8 mouse cellular contexts compared by ENCODE assay signal in genomic region chr2:73774786-73775682, GRCm38 (mm10). TPM values are rescaled to one million over a fixed set of nuclear protein-coding genes. Genes with fewer than 3 reads are reported as not detected.
A peak's percentile ranks its signal among the peaks of the same experiment; 100 is the strongest.
DNase-seq lines count a peak whose midpoint lies in the region; ATAC-seq and TF ChIP-seq lines count a peak whose summit lies in the region.

Gene Chn1, minus strand, starts transcription at chr2:73775346.

- ATAC-seq in embryonic facial prominence, embryonic 14.5 days (ENCODE audit: low read depth): peak; percentile 91
- peak; percentile 80 for ATAC-seq in heart, embryonic 13.5 days (ENCODE audit: extremely low read depth, insufficient number of reproducible peaks, low FRiP score, low TSS enrichment)

- H3ac ChIP-seq in myocyte (ENCODE audit: control insufficient read depth, insufficient read length): peak within 1 kb of the TSS; percentile 69

- no peaks in the 10 kb centered on the region for H3K9me3 ChIP-seq in embryonic facial prominence, embryonic 14.5 days (ENCODE audit: control insufficient read depth, low read length)
- H3K9me3 ChIP-seq in heart, embryonic 13.5 days: no peaks in the 10 kb centered on the region

- peaks cover 7% of the 10 kb centered on the region; the same call in 1 of the 2 replicates for H3K4me1 ChIP-seq in embryonic facial prominence, embryonic 14.5 days (ENCODE audit: control insufficient read depth, insufficient read depth, low read length)
- peaks cover 40% of the 10 kb centered on the region for H3K4me1 ChIP-seq in heart, embryonic 13.5 days
- peaks cover 2% of the 10 kb centered on the region; the same call in 1 of the 2 replicates for H3K4me1 ChIP-seq in liver, adult 2 months (ENCODE audit: control insufficient read depth, insufficient read depth, low read length)

- DNase-seq in urinary bladder, adult 2 months (ENCODE audit: low spot score): peak; percentile 51
- no peak for DNase-seq in urinary bladder, postnatal 10 days (ENCODE audit: low spot score)
- DNase-seq in embryonic facial prominence, embryonic 14.5 days (ENCODE audit: low spot score): peak; percentile 81
- DNase-seq in kidney, postnatal 10 days: peak; percentile 78
- no peak for DNase-seq in liver, adult 2 months (ENCODE audit: extremely low read depth, low read depth, low spot score)
- DNase-seq in testis, postnatal 14 days (ENCODE audit: low spot score): peak; percentile 86

- H3K36me3 ChIP-seq in embryonic facial prominence, embryonic 14.5 days (ENCODE audit: control insufficient read depth, insufficient read depth, low read length): no peaks in the 10 kb centered on the region
- no peaks in the 10 kb centered on the region for H3K36me3 ChIP-seq in heart, embryonic 13.5 days
- no peaks in the 10 kb centered on the region for H3K36me3 ChIP-seq in liver, adult 2 months (ENCODE audit: control insufficient read depth, insufficient read depth, low read length)
- no peaks in the 10 kb centered on the region for H3K36me3 ChIP-seq in myocyte (ENCODE audit: control insufficient read depth, insufficient read depth)

- H3K27ac ChIP-seq in embryonic facial prominence, embryonic 14.5 days (replicated peaks; ENCODE audit: low read depth, low read length): peak within 1 kb of the TSS; percentile 55
- H3K27ac ChIP-seq in heart, embryonic 13.5 days (replicated peaks): peak within 1 kb of the TSS; percentile 66
- H3K27ac ChIP-seq in liver, adult 2 months (replicated peaks; ENCODE audit: insufficient read depth, low read depth, low read length): no peak within 1 kb of the TSS

- no peaks in the 10 kb centered on the region for H3K79me2 ChIP-seq in liver, adult 2 months (ENCODE audit: control insufficient read depth, insufficient read depth, low read length)
- peaks cover 23% of the 10 kb centered on the region for H3K79me2 ChIP-seq in myocyte (ENCODE audit: control insufficient read depth, insufficient read depth)

- peaks cover 10% of the 10 kb centered on the region for H3K27me3 ChIP-seq in embryonic facial prominence, embryonic 14.5 days (replicated peaks; ENCODE audit: control insufficient read depth, insufficient read depth, low read length)
- H3K27me3 ChIP-seq in heart, embryonic 13.5 days (replicated peaks): peaks cover 5% of the 10 kb centered on the region; the same call in 1 of the 2 replicates
- H3K27me3 ChIP-seq in liver, adult 2 months (ENCODE audit: control insufficient read depth, insufficient read depth, low read length): peaks cover 15% of the 10 kb centered on the region
- no peaks in the 10 kb centered on the region for H3K27me3 ChIP-seq in myocyte (ENCODE audit: control insufficient read depth, insufficient read depth, insufficient read length)

- H3K4me3 ChIP-seq in embryonic facial prominence, embryonic 14.5 days (ENCODE audit: low read depth, low read length): peak within 1 kb of the TSS; percentile 83
- H3K4me3 ChIP-seq in heart, embryonic 13.5 days: peak within 1 kb of the TSS; percentile 82
- peak within 1 kb of the TSS; percentile 54 for H3K4me3 ChIP-seq in liver, adult 2 months (ENCODE audit: insufficient read depth, low read depth, low read length)
- H3K4me3 ChIP-seq in myocyte: peak within 1 kb of the TSS; percentile 17

- WGBS in embryonic facial prominence, embryonic 14.5 days: under 1% methylated on average over 42 of the region's 131 CpGs
- WGBS in heart, embryonic 13.5 days: under 1% methylated on average over 80 of the region's 131 CpGs
- 5% methylated on average over 129 of the region's 131 CpGs for WGBS in liver, adult 2 months

- H3K9ac ChIP-seq in embryonic facial prominence, embryonic 14.5 days (ENCODE audit: low read depth, low read length): peak within 1 kb of the TSS; percentile 84
- H3K9ac ChIP-seq in heart, embryonic 13.5 days: peak within 1 kb of the TSS; percentile 94
- peak within 1 kb of the TSS; percentile 45; the same call in 1 of the 2 replicates for H3K9ac ChIP-seq in liver, adult 2 months (ENCODE audit: low read depth, low read length)

- TF ChIP-seq CTCF in liver, adult 2 months (IDR thresholded peaks at IDR 0.05; ENCODE audit: low read depth, low read length): no peak

- H3K4me2 ChIP-seq in embryonic facial prominence, embryonic 14.5 days (ENCODE audit: low read depth, low read length): peak within 1 kb of the TSS; percentile 85
- peak within 1 kb of the TSS; percentile 85 for H3K4me2 ChIP-seq in heart, embryonic 13.5 days
- H3K4me2 ChIP-seq in myocyte (ENCODE audit: low read depth): peak within 1 kb of the TSS; percentile 91

- no peak for TF ChIP-seq POLR2A in liver, adult 2 months (IDR thresholded peaks at IDR 0.05; ENCODE audit: extremely low read depth, insufficient read depth, low read length)
- TF ChIP-seq POLR2A in myocyte (IDR thresholded peaks at IDR 0.05; ENCODE audit: insufficient read length, low read depth): peak; percentile 80

TF ChIP-seq in myocyte, 11 proteins besides CTCF, POLR2A, EP300 and RAD21:
- peak in 1 of 3 experiments; percentile 71 for TF ChIP-seq MYOD1 (IDR thresholded peaks at IDR 0.05; ENCODE audit: control insufficient read depth in 1 of 3, insufficient read length in 2 of 3, low read depth in 2 of 3)
- no peak for TF ChIP-seq USF1 (IDR thresholded peaks at IDR 0.05; ENCODE audit: low read depth)

RNA-seq across cellular contexts. Expression of gene Chn1, which starts in this region (rescaled TPM):
- 30.6 and 32.3 TPM in 2 replicates for polyA plus RNA-seq in urinary bladder, adult 2 months (2012; rRNA removed)
- polyA plus RNA-seq in embryonic facial prominence, embryonic 14.5 days (2014; fragmentation: Nextera tagmentation; extraction: Ambion mirVana): 35.5 and 36.0 TPM in 2 replicates
- 16.7 and 17.3 TPM in 2 replicates for polyA plus RNA-seq in heart, embryonic 13.5 days (2015; fragmentation: Nextera tagmentation; extraction: Ambion mirVana)
- total RNA-seq in liver, adult 2 months (2014; rRNA removed): 0.18 and 0.40 TPM in 2 replicates
- polyA plus RNA-seq in liver, adult 2 months (2012; rRNA removed): not detected in 2 replicates
- polyA plus RNA-seq in myocyte (2012; fragmentation: generic; extraction: Trizol): 27.2 TPM

Comparison
In these comparisons a context has a peak if more than half of its experiments do, and no peak if none do; other contexts are left out.
1. RNA of gene Chn1 (polyA plus RNA-seq): 35.5 to 36.0 TPM in embryonic facial prominence, embryonic 14.5 days, 30.6 to 32.3 TPM in urinary bladder, adult 2 months, 27.2 TPM in myocyte (single experiment) and 16.7 to 17.3 TPM in heart, embryonic 13.5 days; not detected in liver, adult 2 months; every median in the first group is over 10 times any median in the second.
2. DNase-seq: peak in urinary bladder, adult 2 months (single experiment), embryonic facial prominence, embryonic 14.5 days (single experiment), kidney, postnatal 10 days (single experiment) and testis, postnatal 14 days (single experiment); none in urinary bladder, postnatal 10 days (single experiment) and liver, adult 2 months (single experiment).
3. H3K4me3 ChIP-seq: peak in every context shown above with its lines; median percentile 83 in embryonic facial prominence, embryonic 14.5 days; 82 in heart, embryonic 13.5 days; 54 in liver, adult 2 months; 17 in myocyte.
4. Peak in every context shown above with its lines, with median percentiles within 50 percentile points of each other: H3K4me2 ChIP-seq and H3K9ac ChIP-seq.